ENCODE assay signal across 8 mouse cellular contexts in the genomic region with DNA sequence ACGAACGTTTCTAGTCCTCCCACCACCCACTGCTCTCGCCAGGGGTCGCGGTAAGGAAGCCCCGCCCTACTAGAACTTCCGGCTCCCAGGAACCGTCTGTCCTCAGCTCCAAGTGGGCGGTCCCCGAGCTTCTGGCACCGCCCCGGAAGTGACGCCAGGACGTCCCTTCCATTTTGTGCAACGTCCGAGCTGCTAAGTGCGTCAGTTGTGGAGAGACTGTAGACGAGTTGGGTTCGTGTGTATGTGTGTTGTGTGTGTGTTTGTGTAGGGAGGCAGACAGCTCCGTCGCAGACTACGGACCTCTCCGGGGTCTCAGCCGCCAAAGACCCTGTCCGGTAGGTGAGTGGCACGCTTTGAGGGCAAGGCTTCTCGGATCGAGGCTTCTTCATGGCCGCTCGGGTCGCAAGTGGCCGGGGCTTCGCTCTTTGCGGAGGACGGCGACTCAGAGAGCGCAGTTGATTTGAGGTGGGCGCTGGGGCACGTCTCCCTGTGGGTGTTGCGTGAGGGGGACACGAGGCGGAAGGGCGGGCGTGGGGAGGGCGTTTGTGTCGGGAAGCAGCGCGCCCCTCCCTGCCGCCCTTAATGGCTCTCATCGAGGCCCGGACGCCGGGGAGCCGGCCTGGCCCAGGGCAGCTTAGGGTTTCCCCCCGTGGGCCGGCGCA. TPM values are rescaled to one million over a fixed set of nuclear protein-coding genes. Genes with fewer than 3 reads are reported as not detected.
DNase-seq lines count a peak whose midpoint lies in the region; ATAC-seq and TF ChIP-seq lines count a peak whose summit lies in the region.

A gene (plus strand): TSS at position 171 of the 662 bp plus-strand sequence.

- no peaks in the 10 kb centered on the region for H3K27me3 ChIP-seq in hindbrain, embryonic 10.5 days (ENCODE audit: insufficient read depth, poor library complexity, severe bottlenecking)
- H3K27me3 ChIP-seq in lung, postnatal 0 days (replicated peaks; ENCODE audit: insufficient read depth, low read length), result no peaks in the 10 kb centered on the region

- H3K4me2 ChIP-seq in lung, postnatal 0 days (replicated peaks; ENCODE audit: low read depth, low read length), result peak within 1 kb of the TSS; percentile 68

- ATAC-seq in frontal cortex, adult (ENCODE audit: low TSS enrichment), result peak; percentile 90
- peak; percentile 89 for ATAC-seq in lung, postnatal 0 days

- peak; percentile 67 for TF ChIP-seq CTCF in lung, postnatal 0 days (IDR thresholded peaks at IDR 0.05)

- H3K4me3 ChIP-seq in hindbrain, embryonic 10.5 days, result peak within 1 kb of the TSS; percentile 96
- H3K4me3 ChIP-seq in lung, postnatal 0 days (ENCODE audit: low read depth, low read length), result peak within 1 kb of the TSS; percentile 100

- DNase-seq in MN1 (ENCODE audit: low spot score), result peak; percentile 98
- peak; percentile 98 for DNase-seq in cerebellum, adult 9-10 months
- DNase-seq in hindbrain, embryonic 10.5 days (ENCODE audit: low spot score), result peak; percentile 98
- DNase-seq in layer of hippocampus, adult 9-11 months, result peak; percentile 98
- DNase-seq in lung, postnatal 0 days (ENCODE audit: low spot score), result peak; percentile 97
- DNase-seq in ovary, postnatal 14 days (ENCODE audit: low spot score), result peak; percentile 99
- peak; percentile 99 for DNase-seq in thymus, postnatal 14 days

- peak; percentile 79 for TF ChIP-seq EP300 in lung, postnatal 0 days (IDR thresholded peaks at IDR 0.05)

- H3K36me3 ChIP-seq in hindbrain, embryonic 10.5 days, result peaks cover 42% of the 10 kb centered on the region
- peaks cover 21% of the 10 kb centered on the region for H3K36me3 ChIP-seq in lung, postnatal 0 days (ENCODE audit: insufficient read depth, low read length)

- peak within 1 kb of the TSS; percentile 100 for H3K9ac ChIP-seq in lung, postnatal 0 days (replicated peaks; ENCODE audit: low read depth)

- under 1% methylated on average over 57 of the region's 57 CpGs for WGBS in hindbrain, embryonic 10.5 days
- under 1% methylated on average over 42 of the region's 57 CpGs for WGBS in lung, postnatal 0 days

- no peaks in the 10 kb centered on the region for H3K9me3 ChIP-seq in hindbrain, embryonic 10.5 days
- H3K9me3 ChIP-seq in lung, postnatal 0 days (ENCODE audit: low read length), result no peaks in the 10 kb centered on the region

- peaks cover 10% of the 10 kb centered on the region for H3K4me1 ChIP-seq in hindbrain, embryonic 10.5 days (replicated peaks)
- no peaks in the 10 kb centered on the region for H3K4me1 ChIP-seq in lung, postnatal 0 days (ENCODE audit: insufficient read depth, low read depth, low read length)

- peak within 1 kb of the TSS; percentile 98 for H3K27ac ChIP-seq in hindbrain, embryonic 10.5 days
- H3K27ac ChIP-seq in lung, postnatal 0 days (ENCODE audit: low read length), result peak within 1 kb of the TSS; percentile 100

RNA-seq across cellular contexts. Expression of the gene that starts here (rescaled TPM):
- 403 and 492 TPM in 2 replicates for polyA plus RNA-seq in hindbrain, embryonic 10.5 days (2016; fragmentation: Nextera tagmentation; extraction: Ambion mirVana)
- polyA plus RNA-seq in lung, postnatal 0 days (2015; fragmentation: Nextera tagmentation; extraction: Ambion mirVana), result 442 and 529 TPM in 2 replicates

Comparison
In these comparisons a context has a peak if more than half of its experiments do, and no peak if none do; other contexts are left out.
1. Peak in every context shown above with its lines: DNase-seq, ATAC-seq, H3K4me3 ChIP-seq and H3K27ac ChIP-seq.